Mouse (Mus musculus) stomach, embryonic 16.5 days (tissue): ENCODE data around the gene Arvcf. TPM values are rescaled to one million over a fixed set of nuclear protein-coding genes. Genes with fewer than 3 reads are reported as not detected.
A peak's percentile ranks its signal among the peaks of the same experiment; 100 is the strongest.

Source experiments
- ATAC-seq: fragments of 200-750 bp; cut with Nextera tagmentation; 2 replicates; pipeline ENCODE4 v1.8.0; 2017; ENCODE audit warnings: moderate number of reproducible peaks, moderate TSS enrichment; ENCODE audit not compliant: insufficient read depth, low FRiP score
- H3K27ac ChIP-seq: fragments of 300-500 bp; sonication (generic); 2 replicates; pipeline ENCODE4 v1.5.1; 2014; ENCODE audit warnings: low read length
- H3K27me3 ChIP-seq: fragments of 300-500 bp; sonication (generic); 2 replicates; pipeline ENCODE4 v1.6.1; 2014; ENCODE audit warnings: low read length, control low read depth, mixed read lengths; ENCODE audit not compliant: control insufficient read depth, insufficient read depth
- H3K36me3 ChIP-seq: fragments of 300-500 bp; sonication (generic); 2 replicates; pipeline ENCODE4 v1.6.1; 2014; ENCODE audit warnings: low read length; ENCODE audit not compliant: control insufficient read depth, insufficient read depth
- H3K4me1 ChIP-seq: fragments of 300-500 bp; sonication (generic); 2 replicates; pipeline ENCODE4 v1.6.1; 2014; ENCODE audit warnings: low read length, control low read depth, mixed read lengths; ENCODE audit not compliant: control insufficient read depth, insufficient read depth
- H3K4me2 ChIP-seq: fragments of 300-500 bp; sonication (generic); 2 replicates; pipeline ENCODE4 v1.6.1; 2014; ENCODE audit warnings: low read depth, low read length, mixed read lengths
- H3K4me3 ChIP-seq: fragments of 300-500 bp; sonication (generic); replicated peaks from 2 replicates; pipeline ENCODE4 v1.5.1; 2014; ENCODE audit warnings: mild to moderate bottlenecking, low read length
- H3K9ac ChIP-seq: fragments of 300-500 bp; sonication (generic); 2 replicates; pipeline ENCODE4 v1.6.1; 2014; ENCODE audit warnings: low read length
- H3K9me3 ChIP-seq: fragments of 300-500 bp; sonication (generic); replicated peaks from 2 replicates; pipeline ENCODE4 v1.6.1; 2016; ENCODE audit warnings: low read length, control low read depth; ENCODE audit not compliant: control insufficient read depth
- WGBS: fragments of 180-500 bp; shearing (Covaris S2); extraction: QIAGEN DNeasy Blood & Tissue Kit; methylation state at CpG from one replicate; pipeline ENCODE4 v1.1.7; 2014; 5-methylcytosine and 5-hydroxymethylcytosine counted together
- polyA plus RNA-seq: library from polyadenylated mRNA; unstranded; fragments of >200 nt; fragmentation: Nextera tagmentation; extraction: Ambion mirVana; gene quantifications from 2 replicates; pipeline ENCODE4 v1.2.1, GENCODE M21; 2015

The Arvcf gene
- polyA plus RNA-seq, 1 experiment from 2014 or later: 25.3 TPM

GRCm38 (mm10) chr16:18383045-18383726 lies 35.2 kb downstream of the Arvcf start:
- no peak overlapping the region for H3K9ac ChIP-seq
- peaks cover 31% of the 10 kb centered on the region for H3K4me1 ChIP-seq
- H3K9me3 ChIP-seq: no peaks in the 10 kb centered on the region
- no peak overlapping the region for H3K4me2 ChIP-seq
- ATAC-seq: no peak
- no peak overlapping the region for H3K4me3 ChIP-seq
- no peaks in the 10 kb centered on the region for H3K36me3 ChIP-seq
- WGBS: 76% methylated on average over 9 of the region's 9 CpGs
- H3K27ac ChIP-seq: 0 out of 2 replicates have a peak overlapping the region, but pooled peaks have one; percentile 2
- no peaks in the 10 kb centered on the region for H3K27me3 ChIP-seq

DNA sequence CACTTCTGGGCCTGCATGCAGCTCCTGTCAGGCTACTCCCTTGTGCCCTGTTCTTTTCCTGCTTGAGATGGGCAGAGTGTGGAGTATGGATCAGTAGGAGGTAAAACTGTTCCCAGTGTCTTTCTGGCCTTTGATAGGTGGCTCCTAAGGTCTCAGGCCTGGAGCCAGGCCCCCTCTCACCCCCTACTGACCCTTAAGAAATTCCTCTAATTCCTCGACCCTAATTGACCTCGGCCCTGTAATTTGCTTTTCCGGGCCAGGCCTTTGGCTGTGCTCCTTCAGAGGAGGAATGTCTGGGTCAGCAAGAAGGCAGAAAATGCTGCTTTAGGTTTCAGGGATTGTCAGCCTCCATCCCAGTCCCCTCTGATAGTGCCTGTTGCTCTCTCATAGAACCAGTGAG lies 35.8 kb downstream of the Arvcf start:
- no peaks in the 10 kb centered on the region for H3K9me3 ChIP-seq
- no peak overlapping the region for H3K9ac ChIP-seq
- peaks cover 37% of the 10 kb centered on the region for H3K4me1 ChIP-seq
- no peaks in the 10 kb centered on the region for H3K27me3 ChIP-seq
- H3K36me3 ChIP-seq: no peaks in the 10 kb centered on the region
- H3K27ac ChIP-seq: no peak overlapping the region
- ATAC-seq: no peak
- no peak overlapping the region for H3K4me2 ChIP-seq
- 37% methylated on average over 3 of the region's 3 CpGs for WGBS
- no peak overlapping the region for H3K4me3 ChIP-seq

- peaks cover 39% of the 10 kb centered on the region for H3K4me1 ChIP-seq
- no peak overlapping the region for H3K4me2 ChIP-seq
- no peaks in the 10 kb centered on the region for H3K36me3 ChIP-seq
- 83% methylated on average over 7 of the region's 7 CpGs for WGBS
- H3K9me3 ChIP-seq: no peaks in the 10 kb centered on the region
- H3K9ac ChIP-seq: no peak overlapping the region
- H3K27me3 ChIP-seq: no peaks in the 10 kb centered on the region
- ATAC-seq: no peak
- no peak overlapping the region for H3K27ac ChIP-seq
- no peak overlapping the region for H3K4me3 ChIP-seq
These were observed 36.2 kb downstream of the Arvcf start for GRCm38 (mm10) chr16:18384211-18384610.

GRCm38 (mm10) chr16:18384659-18385058 lies 36.7 kb downstream of the Arvcf start:
- no peaks in the 10 kb centered on the region for H3K27me3 ChIP-seq
- H3K9me3 ChIP-seq: no peaks in the 10 kb centered on the region
- H3K4me2 ChIP-seq: no peak overlapping the region
- 83% methylated on average over 8 of the region's 8 CpGs for WGBS
- H3K4me1 ChIP-seq: peaks cover 35% of the 10 kb centered on the region
- H3K36me3 ChIP-seq: no peaks in the 10 kb centered on the region
- no peak overlapping the region for H3K4me3 ChIP-seq
- H3K27ac ChIP-seq: no peak overlapping the region
- no peak for ATAC-seq
- no peak overlapping the region for H3K9ac ChIP-seq

- Histone ChIP-seq H3K9me3 (no peaks in the 10 kb centered on the region), H3K27ac (no peak overlapping the region), H3K36me3 (no peaks in the 10 kb centered on the region), H3K27me3 (no peaks in the 10 kb centered on the region), H3K9ac (no peak overlapping the region), H3K4me3 (no peak overlapping the region), H3K4me2 (no peak overlapping the region), H3K4me1 (peaks cover 33% of the 10 kb centered on the region)
- no peak for ATAC-seq
- 65% methylated on average over 5 of the region's 5 CpGs for WGBS
These were observed 37.4 kb downstream of the Arvcf start for GRCm38 (mm10) chr16:18385411-18385810.

- 78% methylated on average over 7 of the region's 7 CpGs for WGBS
- no peaks in the 10 kb centered on the region for H3K36me3 ChIP-seq
These were observed 38.5 kb downstream of the Arvcf start for GRCm38 (mm10) chr16:18386451-18386850.

DNA sequence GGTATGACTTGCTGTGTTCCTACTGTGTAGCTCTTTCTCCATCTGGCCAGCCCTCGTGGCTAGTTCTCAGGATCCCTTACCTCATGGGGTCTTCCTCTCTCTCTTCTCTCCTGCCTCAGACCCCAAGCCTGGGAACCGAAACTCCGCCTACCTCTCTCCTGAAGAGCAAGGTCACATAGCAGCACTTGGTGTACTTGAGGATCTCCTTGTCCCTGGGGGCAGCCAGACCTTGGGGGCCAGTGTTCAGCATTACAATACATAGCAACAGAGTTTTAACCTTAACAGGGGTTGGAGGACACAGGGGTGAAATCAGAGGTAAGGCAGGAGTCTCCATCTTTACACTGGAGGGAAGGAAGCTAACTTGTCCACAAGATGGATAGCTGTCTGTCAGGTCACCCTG lies 39.0 kb downstream of the Arvcf start:
- no peaks in the 10 kb centered on the region for H3K9me3 ChIP-seq
- H3K36me3 ChIP-seq: no peaks in the 10 kb centered on the region
- ATAC-seq: no peak
- peaks cover 32% of the 10 kb centered on the region for H3K4me1 ChIP-seq
- 63% methylated on average over 3 of the region's 3 CpGs for WGBS
- H3K9ac ChIP-seq: no peak overlapping the region
- no peak overlapping the region for H3K4me2 ChIP-seq
- no peaks in the 10 kb centered on the region for H3K27me3 ChIP-seq
- no peak overlapping the region for H3K4me3 ChIP-seq
- no peak overlapping the region for H3K27ac ChIP-seq

More at GRCm38 (mm10) chr16:18386451-18386850, 38.5 kb downstream of the Arvcf start:
- Histone ChIP-seq H3K4me1 (peaks cover 33% of the 10 kb centered on the region), H3K9me3 (no peaks in the 10 kb centered on the region), H3K27me3 (no peaks in the 10 kb centered on the region), H3K4me2 (no peak overlapping the region), H3K27ac (no peak overlapping the region), H3K9ac (no peak overlapping the region), H3K4me3 (no peak overlapping the region)
- ATAC-seq: no peak

DNA sequence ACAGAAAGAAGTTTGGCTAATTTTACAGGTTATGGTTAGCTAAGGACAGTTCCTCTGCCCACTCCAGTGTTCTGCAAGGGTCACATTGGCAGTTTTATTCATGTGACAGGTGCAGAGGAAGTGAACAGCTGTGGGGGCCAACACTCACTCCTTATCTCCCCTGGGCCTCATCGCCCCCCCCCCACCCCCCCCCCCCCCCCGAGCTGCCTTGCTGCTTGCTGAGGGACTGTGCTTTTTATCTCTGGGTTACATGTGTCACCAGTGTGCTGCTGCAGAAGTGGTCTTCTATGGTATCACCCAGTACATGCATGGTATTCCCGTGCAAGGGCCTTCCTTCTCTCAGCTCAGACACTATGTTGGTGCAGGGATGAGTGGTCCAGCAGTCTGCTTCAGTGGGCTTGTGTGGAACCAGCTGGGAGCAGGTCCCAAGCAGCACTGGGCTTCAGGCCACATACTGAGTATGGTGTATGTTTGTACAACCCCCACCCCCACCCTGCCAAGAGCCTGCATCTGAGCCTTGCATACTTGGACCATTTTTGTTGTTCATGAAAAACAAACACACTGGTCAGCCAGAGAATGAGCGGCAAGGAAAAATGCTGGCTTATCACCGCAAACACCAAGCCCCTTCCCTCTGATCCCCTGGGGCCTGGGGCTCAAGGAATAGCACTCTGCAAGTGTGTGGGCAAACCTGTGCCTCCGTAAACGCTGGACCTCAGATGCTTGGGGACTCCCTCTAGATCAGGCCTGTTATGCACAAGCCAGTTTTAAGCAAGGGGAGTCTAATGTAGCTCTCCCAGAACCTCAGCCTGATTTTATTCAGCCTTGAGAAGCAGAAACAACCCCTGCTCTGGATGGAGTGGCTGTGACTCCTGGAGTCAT lies 40.0 kb downstream of the Arvcf start:
- Histone ChIP-seq H3K36me3 (no peaks in the 10 kb centered on the region), H3K27ac (peak overlapping the region; percentile 36), H3K4me3 (no peak overlapping the region), H3K27me3 (no peaks in the 10 kb centered on the region), H3K4me2 (no peak overlapping the region), H3K9ac (0 out of 2 replicates have a peak overlapping the region, but pooled peaks have one; percentile 20), H3K9me3 (no peaks in the 10 kb centered on the region), H3K4me1 (peaks cover 28% of the 10 kb centered on the region)
- 26% methylated on average over 6 of the region's 7 CpGs for WGBS
- no peak for ATAC-seq
